Mouse (Mus musculus): ENCODE measurements around the gene Ccnd3.

Gene Ccnd3

DNA sequence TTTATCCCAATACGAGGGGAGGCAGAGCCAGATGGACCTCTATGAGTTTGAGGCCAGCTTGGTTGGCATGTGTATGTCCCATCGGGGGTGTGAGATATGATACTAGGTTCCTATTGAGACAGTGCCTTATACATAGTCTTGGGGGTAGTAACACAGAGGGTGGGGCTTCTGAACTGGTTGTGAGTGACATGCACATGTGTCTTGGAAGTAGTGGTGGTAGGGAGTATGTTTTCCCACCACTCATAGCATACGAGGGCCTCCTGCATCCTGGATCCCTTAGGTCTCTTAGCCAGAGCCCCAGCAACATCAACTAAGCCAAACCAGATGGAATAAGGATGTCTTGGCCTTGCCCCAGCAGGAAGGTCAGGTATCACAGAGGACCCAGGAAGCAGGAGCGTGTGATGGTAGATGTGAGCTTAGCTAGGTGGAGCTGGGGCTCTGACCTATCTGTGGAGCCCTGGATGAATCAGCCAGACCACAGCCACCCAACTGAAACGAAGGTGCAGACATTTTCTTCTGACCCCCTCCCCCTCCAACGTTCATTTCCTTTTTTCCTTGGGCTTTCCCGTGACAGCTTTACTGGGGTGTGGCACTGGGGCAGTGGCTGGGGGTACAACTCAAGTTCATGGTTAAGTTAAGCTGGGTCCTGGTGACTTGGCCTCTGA, 10.5 kb downstream of the Ccnd3 start:
- DNase-seq = no peak

DNA sequence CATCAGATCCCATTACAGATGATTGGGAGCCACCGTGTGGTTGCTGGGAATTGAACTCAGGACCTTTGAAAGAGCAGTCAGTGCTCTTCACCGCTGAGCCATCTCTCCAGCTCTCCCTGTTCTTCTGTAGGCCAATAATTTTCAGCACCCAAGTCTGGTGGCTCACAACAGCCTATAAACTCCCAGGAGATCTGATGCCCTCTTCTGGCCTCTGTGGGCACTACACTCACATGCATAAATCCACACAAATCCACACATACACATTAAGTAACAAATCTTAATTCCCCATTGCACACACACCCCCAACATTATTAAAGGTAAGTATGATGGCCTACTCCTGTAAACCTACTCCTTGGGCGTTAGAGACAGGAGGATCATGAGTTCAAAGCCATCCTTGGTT, 11.4 kb downstream of the Ccnd3 start:
- no peak for DNase-seq

DNA sequence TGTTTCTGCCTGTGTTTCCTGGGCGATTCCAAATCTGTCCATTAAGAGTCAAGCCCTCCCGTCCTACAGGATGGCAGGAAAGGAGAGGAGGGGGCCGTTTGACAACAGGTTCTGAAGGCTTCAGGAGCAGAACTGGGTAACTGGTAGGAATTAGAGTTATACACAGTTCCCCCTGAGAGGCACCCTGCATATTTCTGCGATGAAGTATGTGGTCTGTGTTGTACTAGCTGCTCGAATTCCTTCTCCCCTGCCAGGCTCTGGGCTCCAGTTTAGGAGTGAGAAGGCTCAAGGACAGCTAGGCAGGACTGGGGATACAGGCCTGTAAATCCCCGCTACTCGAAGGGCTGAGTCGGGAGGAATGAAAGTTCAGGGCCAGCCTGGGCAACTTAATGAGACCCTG, 13.4 kb downstream of the Ccnd3 start:
- no peak for DNase-seq

DNA sequence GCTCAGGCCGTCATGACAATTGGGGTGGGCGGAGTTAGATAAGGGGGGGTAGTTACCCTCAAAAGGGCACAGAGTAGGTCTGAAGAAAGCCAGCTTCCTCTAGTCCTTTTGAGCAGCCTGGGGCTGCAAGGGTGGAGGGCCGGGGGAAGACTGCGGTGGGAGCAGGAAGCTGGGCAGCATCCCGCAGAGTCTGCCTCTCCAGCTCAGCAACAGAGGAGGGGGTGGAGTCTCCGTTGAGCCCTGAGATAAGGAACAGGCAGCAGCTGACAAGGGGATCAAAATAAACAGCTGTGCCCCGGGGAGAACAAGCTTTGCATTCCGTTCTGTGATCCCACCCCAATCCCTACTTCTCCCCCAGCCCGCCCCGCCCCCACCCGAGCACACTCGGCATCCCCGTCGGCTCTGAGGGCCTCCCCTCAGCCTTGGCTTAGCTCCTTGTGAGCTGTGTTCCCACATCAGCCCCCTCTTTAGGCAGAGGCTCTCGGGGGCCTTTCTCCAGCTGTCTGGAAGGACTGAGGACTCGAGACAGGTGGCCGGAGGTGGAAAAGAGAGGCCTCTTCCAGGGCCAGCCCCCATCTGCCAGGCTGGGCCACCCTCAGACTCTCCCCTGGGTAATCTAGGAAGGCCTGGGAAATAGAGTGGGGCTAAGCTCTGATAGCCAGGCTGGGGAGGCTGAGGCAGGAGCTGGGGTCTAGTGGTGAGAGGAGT, 16.9 kb downstream of the Ccnd3 start:
- DNase-seq = peak; percentile 31 to 72

DNA sequence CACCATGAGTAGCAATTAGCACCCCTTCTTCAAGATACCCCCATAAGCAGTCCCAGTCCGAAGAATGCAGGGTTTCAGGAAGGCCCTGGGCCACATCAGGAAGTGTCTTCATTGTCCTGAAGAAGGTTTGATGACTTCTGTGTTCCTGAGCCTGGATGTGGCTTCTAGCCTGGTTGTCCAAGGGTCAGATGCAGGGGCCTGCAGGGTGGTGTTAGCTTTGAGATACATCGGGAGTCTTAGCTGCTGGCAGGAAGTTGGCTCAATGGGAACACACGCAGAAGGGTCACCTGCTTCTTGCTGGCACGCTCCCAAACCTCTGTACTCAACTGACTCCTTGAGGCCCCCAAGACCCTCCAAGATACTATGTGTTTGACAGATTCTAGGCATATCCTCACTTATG, 17.7 kb downstream of the Ccnd3 start:
- DNase-seq = no peak

DNA sequence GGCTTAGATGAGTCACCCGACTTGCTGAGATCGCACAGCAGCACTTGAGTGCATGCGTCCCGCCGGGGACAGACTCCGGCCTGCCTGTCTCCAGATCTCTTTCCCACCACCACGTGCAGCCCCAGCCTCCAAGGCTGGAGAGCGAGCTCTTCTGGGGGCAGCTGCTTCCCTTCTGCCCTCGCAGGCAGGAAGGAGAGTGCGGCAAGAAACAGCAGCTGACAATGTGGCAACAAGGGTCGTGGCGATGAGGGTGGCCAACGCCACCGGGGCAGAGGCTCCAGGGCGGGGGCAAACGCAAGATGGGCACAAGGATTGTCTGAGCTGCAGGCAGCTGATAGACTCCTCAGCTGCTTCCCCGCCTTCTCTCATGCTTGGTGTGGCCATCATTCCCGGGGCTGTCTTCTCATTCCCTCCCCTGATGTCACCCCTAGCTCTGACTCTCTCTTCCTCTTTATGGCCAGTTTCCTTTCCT, 18.4 kb downstream of the Ccnd3 start:
- DNase-seq = no peak

DNA sequence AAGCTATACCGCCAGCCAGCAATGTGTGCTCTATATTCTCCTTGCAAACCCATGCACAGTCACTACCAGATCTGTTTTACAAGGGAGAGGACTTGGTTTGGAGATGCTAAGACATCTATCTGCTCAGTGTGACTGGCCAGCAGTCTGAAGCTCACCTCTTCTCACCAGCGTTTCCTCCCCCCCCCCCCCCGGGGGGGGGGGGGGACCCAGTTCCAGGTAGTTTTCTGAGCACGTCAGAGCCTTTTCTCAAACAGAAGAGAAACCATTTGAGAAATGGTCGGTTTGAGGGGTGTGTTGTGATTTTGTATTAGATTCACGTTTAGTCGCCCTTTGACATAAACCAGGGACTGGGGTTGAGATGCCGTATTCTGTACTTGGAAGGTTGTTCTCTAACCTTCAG, 19.2 kb downstream of the Ccnd3 start:
- DNase-seq = no peak

DNA sequence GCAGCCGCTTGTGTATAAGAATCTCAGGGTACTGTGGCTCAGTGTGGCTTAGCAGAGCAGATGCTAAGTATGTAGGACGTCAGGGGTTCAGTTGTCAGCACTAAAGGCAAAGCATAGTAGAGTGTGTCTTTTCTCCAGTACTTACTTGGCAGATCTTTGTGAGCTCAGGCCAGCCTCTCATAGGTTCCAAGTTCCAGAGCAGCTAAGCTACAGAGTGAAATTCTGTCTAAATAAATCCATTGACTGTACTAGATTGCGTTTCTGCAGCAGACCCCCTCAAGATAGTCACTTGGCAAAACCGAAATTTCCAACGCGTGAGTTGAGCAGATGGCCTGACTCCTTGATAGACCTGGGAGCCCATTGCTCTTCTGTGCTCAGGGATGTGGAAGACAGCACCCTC, 20.1 kb downstream of the Ccnd3 start:
- DNase-seq = no peak

DNA sequence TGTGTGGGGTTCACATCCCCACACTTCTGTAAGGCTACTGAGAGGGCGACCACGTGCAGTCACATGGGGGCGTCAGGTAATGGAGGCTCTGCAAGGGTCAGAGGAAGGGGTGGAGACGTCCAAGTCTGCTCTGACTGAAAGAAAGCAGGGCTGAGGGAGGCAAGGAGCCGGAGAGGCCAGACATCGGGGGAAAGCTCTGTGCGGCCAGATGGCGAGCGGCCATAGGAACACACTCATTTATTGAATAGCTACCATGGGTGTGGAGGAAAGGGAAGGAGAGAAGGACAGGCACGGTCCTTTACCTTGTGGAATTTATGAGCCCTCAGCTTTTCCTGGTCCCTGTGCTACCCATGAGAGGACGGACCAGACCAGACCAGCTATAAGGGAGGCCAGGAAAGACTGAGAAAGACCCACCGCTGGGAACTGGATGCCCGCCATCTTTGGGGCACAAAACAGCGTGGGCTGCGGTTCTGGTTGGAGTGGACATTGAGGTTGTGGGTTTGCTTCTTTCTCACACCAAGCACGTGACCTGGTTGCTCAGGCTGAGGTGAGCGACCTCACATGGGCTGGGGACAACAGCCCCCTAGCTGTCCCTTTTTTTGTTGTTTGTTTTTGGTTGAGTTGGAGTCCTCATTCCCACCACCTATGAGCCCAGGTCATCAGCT, 22.1 kb downstream of the Ccnd3 start:
- DNase-seq = no peak

DNA sequence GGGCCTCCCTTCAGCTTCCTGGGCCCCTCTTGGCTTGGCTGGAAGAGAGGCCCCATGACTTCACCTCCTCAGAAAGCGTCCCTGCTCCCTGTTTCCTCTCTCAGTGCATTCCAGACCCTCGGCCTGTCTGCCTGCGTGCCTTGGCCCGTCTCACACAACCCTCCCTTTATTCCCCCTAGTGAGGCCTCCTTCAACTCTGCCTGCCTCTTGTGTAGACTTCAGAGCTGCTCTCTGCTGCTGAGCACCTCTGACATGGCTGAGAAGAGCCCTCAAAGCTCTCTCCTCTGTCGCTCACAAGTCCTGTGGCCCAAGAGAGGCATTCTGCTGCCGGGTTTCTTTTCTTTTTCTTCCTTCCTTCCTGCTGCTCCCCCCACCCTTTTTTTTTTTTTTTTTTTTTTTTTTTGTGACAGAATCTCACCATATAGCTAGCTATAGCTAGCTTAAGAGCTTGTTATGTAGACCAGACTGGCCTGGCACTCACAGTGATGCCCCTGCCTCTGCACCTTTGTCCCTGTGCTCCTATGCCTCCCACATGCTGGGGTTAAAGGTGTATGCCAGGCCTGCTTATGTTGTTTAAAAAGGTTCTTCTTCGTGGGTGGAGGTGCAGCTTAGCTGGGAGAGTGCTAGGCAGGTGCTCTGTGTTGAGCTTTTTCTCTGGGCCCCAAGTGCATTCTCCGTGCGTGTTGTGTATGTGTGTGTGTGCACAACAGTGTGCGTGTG, 22.9 kb downstream of the Ccnd3 start:
- no peak for DNase-seq

DNA sequence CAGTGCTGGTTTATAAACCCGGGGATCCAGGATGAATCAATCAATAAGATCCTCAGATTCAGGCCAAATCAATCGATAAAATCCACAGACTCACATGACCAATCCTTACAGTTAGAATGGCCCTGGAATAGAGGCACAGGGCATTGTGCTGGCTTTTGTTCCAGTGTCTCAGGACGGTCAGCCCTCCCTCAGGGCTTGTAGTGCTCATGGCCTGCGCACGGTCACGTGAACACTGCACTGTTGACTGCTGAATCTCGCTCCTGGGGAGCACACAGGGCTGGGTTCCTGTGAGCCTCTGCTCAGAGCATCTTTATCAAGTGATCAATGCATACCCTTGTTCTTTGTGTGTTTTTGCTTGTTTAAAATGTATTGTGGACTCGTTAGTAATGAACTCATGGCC, 24.1 kb downstream of the Ccnd3 start:
- no peak for DNase-seq

DNA sequence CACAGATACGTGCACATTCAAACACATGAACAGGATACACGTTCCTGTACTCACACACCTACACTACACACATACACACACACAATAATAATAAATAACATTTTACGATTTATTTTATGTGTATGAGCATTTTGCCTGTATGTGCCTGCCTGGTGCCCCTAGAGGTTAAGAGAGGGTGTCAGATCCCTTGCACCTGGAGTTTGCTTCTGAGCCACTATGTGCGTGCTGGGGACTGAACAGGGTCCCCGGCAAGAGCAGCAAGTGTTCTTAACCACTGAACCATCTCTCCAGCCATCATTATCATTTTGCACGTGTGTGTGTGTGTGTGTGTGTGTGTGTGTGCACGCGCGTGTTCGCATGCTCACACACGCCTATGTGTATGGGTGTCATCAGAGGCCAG, 24.7 kb downstream of the Ccnd3 start:
- DNase-seq = no peak

DNA sequence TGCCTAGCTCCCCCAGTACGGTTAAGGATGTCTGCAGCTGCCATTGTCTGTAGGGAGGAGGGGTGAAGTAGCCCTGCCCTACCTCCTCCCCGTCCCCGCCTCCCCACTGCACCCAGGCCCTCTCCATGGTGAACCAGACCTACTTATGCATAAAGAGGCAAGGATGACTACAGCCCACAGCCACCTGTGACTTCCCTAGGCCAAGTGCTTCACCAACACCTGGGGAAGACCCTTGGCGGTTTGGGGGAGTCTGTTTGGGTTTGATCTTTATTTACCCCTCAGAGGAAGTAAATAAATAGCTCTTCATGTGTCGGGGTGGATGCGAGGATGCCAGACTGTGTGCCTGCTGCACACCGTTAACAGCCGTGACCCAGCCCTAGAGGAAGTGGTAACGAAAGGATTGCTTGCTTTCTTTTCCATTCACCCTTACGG, 26.6 kb downstream of the Ccnd3 start:
- no peak for DNase-seq

DNA sequence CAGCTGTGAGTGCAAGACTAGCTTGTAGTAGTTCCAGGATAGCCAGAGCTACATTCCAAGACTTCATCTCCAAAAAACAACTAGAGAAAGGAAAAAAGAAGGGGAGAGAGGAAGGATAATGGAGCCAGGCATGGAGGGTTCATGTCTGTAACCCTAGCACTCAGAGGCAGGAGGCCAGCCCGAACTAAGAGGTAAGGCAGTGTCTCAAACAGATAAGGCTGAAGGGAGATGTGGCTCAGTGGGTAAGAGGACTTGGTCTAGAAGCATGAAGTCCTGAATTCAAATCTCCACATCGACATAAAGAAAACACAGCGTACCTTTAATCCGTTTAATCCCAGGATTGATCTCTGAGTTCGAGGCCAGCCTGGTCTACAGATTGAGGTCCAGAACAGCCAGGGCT, 27.5 kb downstream of the Ccnd3 start:
- no peak for DNase-seq

DNA sequence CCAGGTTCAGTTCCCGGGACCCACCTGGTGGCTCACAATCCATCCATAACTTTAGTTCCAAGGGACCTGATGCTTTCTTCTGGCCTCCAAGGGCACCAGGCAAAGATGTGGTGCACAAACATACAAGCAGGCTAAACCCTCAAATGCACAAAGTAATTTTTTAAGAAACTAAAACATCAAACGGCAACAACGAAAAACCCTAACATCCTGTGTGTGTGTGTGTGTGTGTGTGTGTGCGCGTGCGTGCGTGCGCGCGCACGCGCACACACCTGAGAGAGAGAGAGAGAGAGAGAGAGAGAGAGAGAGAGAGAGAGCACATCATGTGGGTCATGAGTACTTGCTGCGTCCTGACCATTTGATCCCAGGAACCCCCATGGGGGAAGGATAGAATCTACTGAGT, 28.8 kb downstream of the Ccnd3 start:
- no peak for DNase-seq

DNA sequence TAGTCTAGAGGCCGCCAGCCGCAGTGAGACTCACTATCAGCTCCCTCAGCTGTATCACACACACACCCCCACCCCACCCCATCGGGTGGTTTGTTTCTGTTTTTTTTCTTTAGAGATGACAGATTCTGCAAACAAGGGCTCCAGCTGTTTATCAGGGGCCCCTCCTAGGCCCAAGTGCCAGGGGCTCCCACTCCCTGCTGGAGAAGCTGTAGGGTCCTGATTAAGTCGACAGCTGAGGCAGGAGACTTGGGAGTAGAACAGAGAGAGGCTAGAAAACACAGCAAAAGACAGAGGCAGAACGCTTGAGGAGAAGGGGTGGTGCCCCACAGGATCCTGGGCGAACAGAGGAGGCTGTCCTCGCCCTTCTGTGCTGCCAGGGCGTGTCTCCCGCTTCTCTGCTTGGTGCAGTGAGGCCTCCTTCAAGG, 31.0 kb downstream of the Ccnd3 start:
- DNase-seq = no peak

DNA sequence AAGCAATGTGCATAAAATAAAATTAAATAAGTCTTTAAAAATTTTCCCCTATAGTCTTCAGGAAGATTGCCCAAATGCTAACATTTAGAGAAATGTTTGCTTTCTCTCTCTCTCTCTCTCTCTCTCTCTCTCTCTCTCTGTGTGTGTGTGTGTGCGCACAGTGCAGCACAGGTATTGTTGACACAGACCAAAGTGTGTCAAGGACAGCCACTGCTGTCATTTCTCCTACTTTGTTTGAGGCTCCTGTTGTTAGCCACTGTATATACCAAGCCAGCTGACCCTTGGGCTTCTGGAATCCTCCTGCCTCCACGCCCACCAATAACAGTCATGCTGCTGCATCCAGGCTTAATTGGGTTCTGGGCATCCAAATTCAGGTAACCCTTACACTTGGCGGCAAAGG, 33.2 kb downstream of the Ccnd3 start:
- no peak for DNase-seq

DNA sequence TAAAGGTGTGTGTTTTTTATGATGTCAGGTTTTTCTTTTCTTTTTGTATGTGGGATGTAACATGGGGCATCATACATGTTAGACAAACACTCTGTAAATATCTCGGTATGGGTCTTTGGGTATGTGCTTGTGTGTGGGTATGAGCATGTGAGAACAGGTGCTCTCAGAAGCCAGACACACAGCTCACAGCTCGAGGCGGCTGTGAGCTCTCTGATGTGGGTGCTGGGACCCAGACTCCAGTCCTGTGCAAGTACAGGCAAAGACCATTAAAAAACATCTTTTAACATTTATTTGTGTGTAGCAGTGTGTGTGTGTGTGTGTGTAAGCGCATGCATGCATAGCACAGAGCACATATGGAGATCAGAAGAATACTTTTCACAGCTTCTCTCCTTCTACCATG, 34.3 kb downstream of the Ccnd3 start:
- DNase-seq = no peak

DNA sequence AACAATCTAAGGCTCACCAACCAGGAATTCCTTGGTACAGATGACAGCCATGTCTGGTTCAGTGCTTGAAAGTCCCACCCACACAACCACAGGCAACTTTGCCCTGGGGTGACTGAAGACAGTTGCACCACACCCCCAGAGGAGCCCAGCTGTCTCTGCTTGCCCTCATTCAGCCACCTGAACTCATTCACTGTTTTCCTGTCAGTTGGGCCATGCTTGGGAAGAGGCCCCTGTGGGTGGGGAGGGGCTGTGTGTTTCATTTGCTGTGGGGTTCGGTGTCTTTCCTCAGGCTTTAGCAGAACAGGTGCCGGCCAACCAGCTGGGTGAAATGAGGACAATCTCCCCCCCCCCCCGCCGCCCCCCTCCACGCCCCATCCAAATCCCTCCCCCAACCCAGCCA, 37.2 kb downstream of the Ccnd3 start:
- no peak for DNase-seq

DNA sequence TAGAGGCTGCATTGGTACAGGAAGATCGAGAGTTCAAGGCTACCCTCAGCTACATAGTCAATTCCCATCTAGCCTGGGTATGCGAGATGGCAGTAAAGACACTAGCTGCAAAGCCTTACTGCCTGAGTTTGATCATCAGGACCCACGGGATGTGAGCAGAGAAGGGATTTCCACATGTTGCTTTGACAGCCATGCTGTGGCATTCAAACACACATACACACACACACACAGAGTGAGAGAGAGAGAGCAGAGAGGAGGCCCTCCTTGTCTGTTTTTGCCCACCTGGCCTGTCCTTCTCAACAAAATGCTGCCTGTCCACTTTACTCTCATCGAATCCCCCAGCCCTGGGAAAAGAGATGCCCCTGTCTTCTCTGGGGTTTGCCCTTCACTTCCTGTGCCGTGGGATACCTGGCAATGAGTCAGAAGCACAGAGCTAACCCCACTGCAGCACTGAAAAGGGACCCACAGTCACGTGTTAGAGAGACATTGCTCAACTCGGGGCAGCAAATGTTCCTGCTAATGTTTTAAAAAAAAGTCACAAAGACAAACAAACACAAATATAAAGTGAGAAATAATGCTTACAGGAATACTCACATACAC, 38.3 kb downstream of the Ccnd3 start:
- no peak for DNase-seq

DNA sequence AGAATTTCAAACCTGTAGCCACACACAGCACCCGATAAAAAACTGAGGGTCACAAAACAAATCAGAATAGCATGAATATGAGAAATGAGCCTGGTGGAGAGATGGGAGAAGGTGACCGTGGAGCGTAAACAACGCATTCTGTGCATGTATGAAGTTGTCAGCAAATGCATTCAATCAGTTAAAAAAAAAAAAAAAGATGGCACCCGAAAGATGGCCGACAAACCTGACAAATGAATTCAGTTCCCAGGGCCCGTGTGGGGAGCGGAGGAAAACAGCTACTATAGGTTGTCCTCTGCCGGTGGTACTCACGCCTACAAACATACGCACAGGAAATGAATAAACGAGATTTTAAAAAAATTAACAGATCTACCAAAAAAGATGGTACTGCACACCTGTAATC, 40.3 kb downstream of the Ccnd3 start:
- no peak for DNase-seq

DNA sequence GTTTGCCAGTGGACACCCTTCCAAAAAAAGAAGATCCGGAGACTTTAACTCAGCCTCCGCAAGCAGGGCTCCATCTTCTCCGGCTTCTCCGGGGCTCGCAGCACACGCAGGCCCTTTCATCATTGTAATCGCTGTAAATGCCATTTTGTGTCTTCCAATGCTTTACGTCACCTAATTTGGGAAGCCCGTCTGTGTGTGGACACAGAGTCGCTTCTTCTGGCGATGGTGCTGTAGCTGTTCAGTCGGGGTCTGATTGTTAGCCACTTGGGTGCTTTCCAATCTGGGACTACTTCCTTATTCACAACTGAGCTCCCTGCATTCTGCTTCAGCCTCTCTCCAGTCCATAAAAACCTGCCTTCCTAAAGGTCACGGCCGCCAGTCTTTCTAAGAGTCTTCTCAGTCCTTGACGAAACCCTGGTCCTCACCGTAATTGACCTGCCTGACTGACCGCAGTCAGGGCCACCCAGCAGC, 41.0 kb downstream of the Ccnd3 start:
- no peak for DNase-seq

DNA sequence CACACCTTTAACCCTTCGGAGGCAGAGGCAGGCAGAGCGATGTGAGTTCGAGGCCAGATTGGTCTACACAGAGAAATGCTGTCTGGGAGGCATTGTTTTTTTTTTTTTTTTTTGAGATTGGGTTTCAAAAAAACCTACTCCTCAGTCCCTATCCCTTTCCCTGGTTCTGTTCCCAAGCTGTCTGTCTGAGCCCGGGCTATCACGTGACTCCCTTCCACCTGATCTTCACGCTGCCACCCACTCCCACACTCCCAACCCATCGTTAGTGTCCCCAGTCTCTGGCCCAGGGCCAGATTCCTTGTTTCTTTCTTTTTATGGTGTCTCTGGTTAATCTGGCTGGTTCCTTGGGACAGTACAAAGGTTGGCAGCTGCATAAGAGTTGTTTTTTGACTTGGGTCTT, 46.2 kb downstream of the Ccnd3 start:
- DNase-seq = no peak

Measured in kidney, postnatal 25 days (tissue).